Mouse (Mus musculus) megakaryocyte, embryonic 14.5 days (primary cell): ENCODE results near the gene Ptk7. TPM values are rescaled to one million over a fixed set of nuclear protein-coding genes. Genes with fewer than 3 reads are reported as not detected.
"Not testable (repeated sequence)": the region's sequence is repeated elsewhere in the genome, so short reads cannot be mapped to it uniquely, and the experiment has no call there.

Experiments
- H3K27me3 ChIP-seq: replicated peaks from 2 replicates; pipeline ENCODE3; 2012; ENCODE audit warnings: inconsistent platforms
- H3K36me3 ChIP-seq: replicated peaks from 2 replicates; pipeline ENCODE3; 2012; ENCODE audit warnings: low read length, inconsistent platforms, mixed read lengths
- H3K4me1 ChIP-seq: 2 replicates; pipeline ENCODE4 v1.6.1; 2012; ENCODE audit warnings: inconsistent platforms
- H3K4me3 ChIP-seq: replicated peaks from 2 replicates; pipeline ENCODE3; 2012; ENCODE audit warnings: moderate library complexity, mild to moderate bottlenecking, inconsistent platforms
- H3K9me3 ChIP-seq: 2 replicates; pipeline ENCODE4 v1.6.1; 2012; ENCODE audit warnings: inconsistent platforms
- FLI1 ChIP-seq: IDR thresholded peaks from 2 replicates; pipeline ENCODE4 v1.6.1; 2012; ENCODE audit warnings: low read length, inconsistent platforms, mixed read lengths
- GATA1 ChIP-seq: IDR thresholded peaks from 3 replicates; pipeline ENCODE4 v1.6.1; 2012; ENCODE audit warnings: mixed read lengths, low read length, inconsistent platforms, borderline replicate concordance
- polyA plus RNA-seq: library from polyadenylated mRNA; stranded (reverse); fragments of >175 nt; gene quantifications from 2 replicates; pipeline ENCODE4 v1.2.3, GENCODE M21; 2012; ENCODE audit warnings: low replicate concordance; ENCODE audit not compliant: insufficient read depth

Ptk7 gene
- polyA plus RNA-seq, 1 experiment = 6.7 TPM

DNA sequence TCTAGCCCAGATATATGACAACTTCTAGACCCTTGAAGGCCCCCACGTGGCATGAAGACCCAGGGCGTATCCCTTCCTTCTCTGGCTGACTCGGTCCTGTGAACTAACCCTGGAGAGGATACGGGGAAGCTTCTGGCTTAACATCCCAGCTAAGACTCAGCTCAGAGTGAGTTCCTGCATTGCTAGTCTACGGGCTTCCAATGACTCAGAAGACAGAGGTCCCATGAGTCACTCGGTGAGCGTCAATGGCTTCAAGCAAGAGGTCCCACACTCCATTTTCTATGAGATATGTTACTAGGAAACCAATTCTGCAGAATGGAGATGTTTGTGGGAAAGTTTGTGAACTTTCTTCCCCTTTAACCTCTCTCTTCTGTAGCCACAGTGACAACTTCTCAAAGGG, 54.8 kb downstream of the Ptk7 start:
- peaks cover 3% of the 10 kb centered on the region for H3K27me3 ChIP-seq
- H3K9me3 ChIP-seq = no peaks in the 10 kb centered on the region
- H3K4me1 ChIP-seq = peaks cover 7% of the 10 kb centered on the region
- H3K4me3 ChIP-seq = no peak overlapping the region
- TF ChIP-seq GATA1 (no peak), FLI1 (no peak)
- H3K36me3 ChIP-seq = peaks cover 57% of the 10 kb centered on the region

- TF ChIP-seq FLI1 = no peak
- no peak for TF ChIP-seq GATA1
- H3K36me3 ChIP-seq = peaks cover 50% of the 10 kb centered on the region
- H3K4me3 ChIP-seq = no peak overlapping the region
- peaks cover 3% of the 10 kb centered on the region for H3K27me3 ChIP-seq
- H3K4me1 ChIP-seq = peaks cover 7% of the 10 kb centered on the region
- H3K9me3 ChIP-seq = no peaks in the 10 kb centered on the region
Measured at GRCm38 (mm10) chr17:46571005-46571404, 58.3 kb downstream of the Ptk7 start.

DNA sequence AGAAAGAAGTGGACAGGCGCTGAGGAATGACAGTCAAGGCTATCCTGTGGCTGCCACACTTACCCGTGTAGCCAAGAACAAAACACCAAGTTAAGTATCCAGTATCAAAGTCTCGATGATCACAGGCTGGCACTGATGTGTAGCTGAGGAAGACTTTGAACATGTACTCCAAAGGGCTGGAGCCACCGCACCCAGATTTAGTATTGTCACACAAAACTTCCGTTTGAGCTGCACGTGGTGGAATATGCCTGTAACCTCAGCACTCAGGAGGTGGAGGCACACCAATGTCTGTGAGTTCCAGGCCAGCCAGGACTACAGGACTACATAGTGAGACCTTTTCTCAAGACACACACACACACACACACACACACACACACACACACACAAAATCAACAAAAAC, 70.2 kb downstream of the Ptk7 start:
- H3K4me3 ChIP-seq = no peak overlapping the region
- TF ChIP-seq FLI1 (no peak), GATA1 (no peak)
- H3K4me1 ChIP-seq = peaks cover 30% of the 10 kb centered on the region
- no peaks in the 10 kb centered on the region for H3K9me3 ChIP-seq
- peaks cover 2% of the 10 kb centered on the region for H3K36me3 ChIP-seq
- H3K27me3 ChIP-seq = no peaks in the 10 kb centered on the region

GRCm38 (mm10) chr17:46558151-46558550, 71.2 kb downstream of the Ptk7 start:
- H3K4me3 ChIP-seq = peak overlapping the region; percentile 14
- TF ChIP-seq FLI1 (no peak), GATA1 (no peak)
- H3K27me3 ChIP-seq = no peaks in the 10 kb centered on the region
- H3K9me3 ChIP-seq = no peaks in the 10 kb centered on the region
- peaks cover 6% of the 10 kb centered on the region for H3K36me3 ChIP-seq
- H3K4me1 ChIP-seq = peaks cover 40% of the 10 kb centered on the region

DNA sequence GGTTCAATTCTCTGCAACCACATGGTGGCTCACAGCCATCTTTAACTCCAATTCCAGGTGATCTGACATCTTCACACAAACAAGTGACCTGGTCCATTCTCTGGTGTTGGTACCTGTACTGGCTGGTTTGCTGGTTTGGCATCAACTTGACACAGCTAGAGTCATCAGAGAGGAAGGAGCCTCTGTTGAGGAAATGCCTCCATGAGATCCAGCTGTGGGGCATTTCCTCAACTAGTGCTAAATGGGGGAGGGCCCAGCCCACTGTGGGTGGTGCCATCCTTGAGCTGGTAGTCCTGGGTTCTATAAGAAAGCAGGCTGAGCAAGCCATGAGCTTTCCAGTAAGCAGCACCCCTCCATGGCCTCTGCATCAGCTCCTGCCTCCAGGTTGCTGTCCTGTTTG, 72.0 kb downstream of the Ptk7 start:
- peaks cover 49% of the 10 kb centered on the region for H3K4me1 ChIP-seq
- peak overlapping the region; percentile 97 for H3K4me3 ChIP-seq
- peaks cover 15% of the 10 kb centered on the region for H3K36me3 ChIP-seq
- H3K27me3 ChIP-seq, H3K9me3 ChIP-seq: not testable (repeated sequence)

GRCm38 (mm10) chr17:46556584-46556945, 72.7 kb downstream of the Ptk7 start:
- peaks cover 54% of the 10 kb centered on the region for H3K4me1 ChIP-seq
- peaks cover 22% of the 10 kb centered on the region for H3K36me3 ChIP-seq
- peak overlapping the region; percentile 97 for H3K4me3 ChIP-seq
- H3K9me3 ChIP-seq = no peaks in the 10 kb centered on the region
- no peaks in the 10 kb centered on the region for H3K27me3 ChIP-seq
- TF ChIP-seq GATA1 (no peak), FLI1 (no peak)

DNA sequence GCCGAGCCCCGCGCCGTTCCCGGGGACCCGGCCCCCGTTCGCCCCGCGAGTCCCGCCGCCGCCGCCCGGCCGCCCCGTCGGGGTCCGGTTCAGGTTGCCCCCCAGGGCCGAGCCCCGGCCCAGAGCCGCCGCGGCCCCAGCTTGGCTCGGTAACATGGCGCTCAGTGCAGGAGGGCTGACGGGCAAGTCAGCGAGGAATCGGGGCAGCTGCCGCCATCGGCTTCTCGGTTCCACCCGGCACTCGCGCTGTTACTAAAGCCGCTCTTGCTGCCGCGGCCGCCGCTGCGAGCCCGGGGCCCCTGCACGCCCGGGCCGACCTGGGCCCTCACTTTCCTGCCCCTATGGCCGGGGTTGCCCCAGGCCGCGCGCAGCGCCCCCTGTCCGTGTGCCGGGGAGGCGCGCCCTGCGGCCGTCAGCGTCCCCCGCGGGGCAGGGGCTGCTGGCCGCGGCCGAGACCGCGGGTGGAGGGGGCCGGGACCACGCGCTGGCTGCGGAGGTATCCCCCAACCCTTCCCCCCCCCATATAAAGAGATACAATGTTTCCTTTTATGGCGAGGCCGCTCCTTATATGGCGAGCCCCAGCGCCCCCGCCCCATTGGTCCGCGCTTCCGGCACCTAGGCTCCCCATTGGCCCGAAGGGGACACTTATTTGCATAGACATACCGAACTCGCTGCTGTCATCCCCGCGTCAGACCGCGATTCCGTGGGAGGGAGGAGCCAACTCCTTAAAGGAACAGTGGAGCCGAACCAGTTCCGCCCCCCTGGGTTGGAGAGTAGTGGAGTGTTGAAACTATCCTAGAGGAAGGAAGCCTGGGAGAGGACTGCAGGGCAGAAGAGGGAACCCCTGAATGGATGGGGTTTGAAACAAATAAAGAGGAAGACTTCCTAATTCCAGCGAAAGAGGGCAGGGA, 73.4 kb downstream of the Ptk7 start, which contains the start of gene Srf:
Gene Srf (minus strand): TSS at position 503 of the 911 bp plus-strand sequence.
- Histone ChIP-seq H3K36me3 (peaks cover 28% of the 10 kb centered on the region), H3K4me1 (peaks cover 59% of the 10 kb centered on the region), H3K4me3 (peak within 1 kb of the TSS; percentile 97), H3K27me3 (no peaks in the 10 kb centered on the region), H3K9me3 (no peaks in the 10 kb centered on the region)
- TF ChIP-seq FLI1 = no peak
- no peak for TF ChIP-seq GATA1

DNA sequence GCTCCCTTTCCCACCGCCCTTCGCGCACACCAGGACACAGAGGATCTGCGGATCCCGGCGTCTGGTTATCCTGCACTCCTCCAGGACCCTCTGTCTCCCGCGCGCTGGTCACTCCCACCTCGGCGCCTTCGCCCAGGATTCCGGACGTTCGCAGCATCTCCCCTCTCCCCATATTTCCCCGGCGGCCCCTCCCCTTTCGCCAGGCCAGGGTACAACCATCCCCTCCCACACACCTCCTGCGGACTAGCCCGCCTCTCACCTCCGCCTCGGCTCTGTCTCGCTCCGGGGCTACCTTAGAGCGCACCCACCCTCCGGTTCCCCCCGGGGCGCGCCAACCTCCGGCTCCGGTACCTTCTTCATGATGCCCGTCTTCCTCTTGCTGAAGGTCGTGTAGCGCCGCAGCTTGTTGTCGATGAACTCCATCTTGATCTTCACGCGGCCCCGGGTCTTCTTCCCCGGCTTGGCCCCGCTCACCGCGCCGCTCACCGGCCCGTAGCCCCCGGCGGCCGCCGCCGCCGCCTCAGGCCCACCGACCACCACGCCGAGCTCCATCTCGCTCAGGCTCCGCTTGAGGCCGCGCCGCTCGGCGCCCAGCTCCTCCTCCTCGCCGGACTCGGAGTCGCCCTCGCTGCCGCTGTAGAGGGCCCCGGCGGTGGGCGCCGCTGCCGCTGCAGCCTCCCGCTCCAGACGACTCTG, 74.2 kb downstream of the Ptk7 start:
- Histone ChIP-seq H3K4me3 (peak overlapping the region; percentile 97), H3K27me3 (no peaks in the 10 kb centered on the region), H3K9me3 (no peaks in the 10 kb centered on the region), H3K4me1 (peaks cover 61% of the 10 kb centered on the region), H3K36me3 (peaks cover 36% of the 10 kb centered on the region)
- no peak for TF ChIP-seq FLI1
- TF ChIP-seq GATA1 = no peak

- TF ChIP-seq FLI1 (no peak), GATA1 (no peak)
- Histone ChIP-seq H3K4me3 (peak overlapping the region; percentile 97), H3K9me3 (no peaks in the 10 kb centered on the region), H3K4me1 (peaks cover 64% of the 10 kb centered on the region), H3K36me3 (peaks cover 42% of the 10 kb centered on the region), H3K27me3 (no peaks in the 10 kb centered on the region)
Measured at GRCm38 (mm10) chr17:46554646-46554976, 74.7 kb downstream of the Ptk7 start.

- peak overlapping the region; percentile 97 for H3K4me3 ChIP-seq
- H3K4me1 ChIP-seq = peaks cover 70% of the 10 kb centered on the region
- no peaks in the 10 kb centered on the region for H3K9me3 ChIP-seq
- no peaks in the 10 kb centered on the region for H3K27me3 ChIP-seq
- H3K36me3 ChIP-seq = peaks cover 48% of the 10 kb centered on the region
- TF ChIP-seq GATA1 (no peak), FLI1 (no peak)
Measured at GRCm38 (mm10) chr17:46553926-46554325, 75.4 kb downstream of the Ptk7 start.
